Mouse (Mus musculus): ENCODE measurements around the gene Tef.

Tef gene

GRCm38 (mm10) chr15:81802001-81802890 is at the start of gene Tef:
Tef (plus strand) TSS chr15:81802421.
- DNase-seq (ENCODE audit: extremely low read depth, insufficient read length, low spot score): peak; percentile 92

- no peak for DNase-seq (ENCODE audit: extremely low read depth, insufficient read length, low spot score)
Observed at GRCm38 (mm10) chr15:81753669-81754068, 48.6 kb upstream of the Tef start.

- DNase-seq (ENCODE audit: extremely low read depth, insufficient read length, low spot score): no peak
Observed at GRCm38 (mm10) chr15:81758701-81759100, 43.5 kb upstream of the Tef start.

GRCm38 (mm10) chr15:81759542-81759941 is 42.7 kb upstream of the Tef start:
- no peak for DNase-seq (ENCODE audit: extremely low read depth, insufficient read length, low spot score)

- no peak for DNase-seq (ENCODE audit: extremely low read depth, insufficient read length, low spot score)
Observed at GRCm38 (mm10) chr15:81760361-81761079, 41.7 kb upstream of the Tef start.

GRCm38 (mm10) chr15:81761381-81761780 is 40.8 kb upstream of the Tef start:
- no peak for DNase-seq (ENCODE audit: extremely low read depth, insufficient read length, low spot score)

GRCm38 (mm10) chr15:81761959-81762358 is 40.3 kb upstream of the Tef start:
- DNase-seq (ENCODE audit: extremely low read depth, insufficient read length, low spot score): no peak

- no peak for DNase-seq (ENCODE audit: extremely low read depth, insufficient read length, low spot score)
Observed at GRCm38 (mm10) chr15:81764573-81764972, 37.6 kb upstream of the Tef start.

GRCm38 (mm10) chr15:81765651-81766050 is 36.6 kb upstream of the Tef start:
- no peak for DNase-seq (ENCODE audit: extremely low read depth, insufficient read length, low spot score)

- DNase-seq (ENCODE audit: extremely low read depth, insufficient read length, low spot score): no peak
Observed at GRCm38 (mm10) chr15:81766439-81766838, 35.8 kb upstream of the Tef start.

GRCm38 (mm10) chr15:81769037-81769436 is 33.2 kb upstream of the Tef start:
- DNase-seq (ENCODE audit: extremely low read depth, insufficient read length, low spot score): no peak

GRCm38 (mm10) chr15:81772431-81773120 is 29.6 kb upstream of the Tef start:
- no peak for DNase-seq (ENCODE audit: extremely low read depth, insufficient read length, low spot score)

- no peak for DNase-seq (ENCODE audit: extremely low read depth, insufficient read length, low spot score)
Observed at GRCm38 (mm10) chr15:81774505-81775171, 27.6 kb upstream of the Tef start.

GRCm38 (mm10) chr15:81776631-81777422 is 25.4 kb upstream of the Tef start:
- DNase-seq (ENCODE audit: extremely low read depth, insufficient read length, low spot score): no peak

GRCm38 (mm10) chr15:81781816-81782215 is 20.4 kb upstream of the Tef start:
- no peak for DNase-seq (ENCODE audit: extremely low read depth, insufficient read length, low spot score)

- no peak for DNase-seq (ENCODE audit: extremely low read depth, insufficient read length, low spot score)
Observed at GRCm38 (mm10) chr15:81784762-81785161, 17.5 kb upstream of the Tef start.

GRCm38 (mm10) chr15:81785701-81786100 is 16.5 kb upstream of the Tef start:
- DNase-seq (ENCODE audit: extremely low read depth, insufficient read length, low spot score): no peak

- DNase-seq (ENCODE audit: extremely low read depth, insufficient read length, low spot score): no peak
Observed at GRCm38 (mm10) chr15:81787525-81787924, 14.7 kb upstream of the Tef start.

- DNase-seq (ENCODE audit: extremely low read depth, insufficient read length, low spot score): no peak
Observed at GRCm38 (mm10) chr15:81792444-81792843, 9.8 kb upstream of the Tef start.

- DNase-seq (ENCODE audit: extremely low read depth, insufficient read length, low spot score): no peak
Observed at GRCm38 (mm10) chr15:81796228-81796627, 6.0 kb upstream of the Tef start.
